Mouse (Mus musculus) lung, postnatal 0 days (tissue): ENCODE results near the gene Cfap65.

Experiments
- CTCF ChIP-seq: IDR thresholded peaks from 2 replicates; pipeline ENCODE4 v1.5.1; 2016; ENCODE audit warnings: antibody characterized with exemption, mild to moderate bottlenecking
- EP300 ChIP-seq: IDR thresholded peaks from 2 replicates; pipeline ENCODE4 v1.6.1; 2016; ENCODE audit warnings: antibody characterized with exemption, mild to moderate bottlenecking, control low read depth

- peak; percentile 87 for TF ChIP-seq CTCF
- no peak for TF ChIP-seq EP300
These were observed 13.6 kb upstream of the Cfap65 start for GRCm38 (mm10) chr1:74948784-74949665.
